Mouse (Mus musculus) bone marrow macrophage, adult 2 months (primary cell): ENCODE measurements around the gene Slc35f1.

Experiments
- CTCF ChIP-seq: IDR thresholded peaks from 2 replicates; pipeline ENCODE4 v1.5.1; 2012; ENCODE audit warnings: low read depth, mild to moderate bottlenecking, low read length, moderate library complexity
- POLR2A ChIP-seq: IDR thresholded peaks from 2 replicates; pipeline ENCODE4 v1.6.1; 2012; ENCODE audit warnings: mild to moderate bottlenecking, low read depth, low read length, borderline replicate concordance

DNA sequence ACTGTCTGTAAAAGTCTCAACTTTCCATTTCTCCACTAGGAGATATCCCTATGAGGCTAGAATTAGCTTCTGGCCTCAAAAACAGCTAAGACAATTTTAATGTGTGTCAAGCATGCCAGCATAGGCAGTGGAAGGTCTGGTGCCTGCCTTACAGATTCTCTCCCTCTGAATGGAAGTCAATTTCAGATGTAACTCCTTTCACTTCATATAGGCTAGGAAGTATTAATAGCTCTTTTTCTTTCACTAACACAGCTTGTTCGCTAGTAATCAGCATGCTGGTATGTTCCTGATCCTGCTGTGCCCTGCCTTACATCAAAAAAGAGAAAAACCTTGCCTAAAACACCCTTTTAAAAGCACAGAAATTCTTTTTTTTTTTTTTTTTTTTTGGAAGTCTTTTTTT lies 70.2 kb downstream of the Slc35f1 start:
- no peak for TF ChIP-seq POLR2A
- no peak for TF ChIP-seq CTCF
